Mouse (Mus musculus) hindbrain, embryonic 11.5 days (tissue): ENCODE measurements at regions not wholly inside any gene's neighbourhood (a gene's known extent, or its start where the extent isn't known, plus 50 kb on each side); places are given as distances from the start of the nearest gene placed in this dataset.

Experiments used
- ATAC-seq: fragments of 200-750 bp; cut with Nextera tagmentation; 2 replicates; pipeline ENCODE4 v1.8.0; 2017; ENCODE audit warnings: mild to moderate bottlenecking, moderate TSS enrichment, moderate library complexity; ENCODE audit not compliant: low FRiP score
- DNase-seq: peaks from one replicate; pipeline ENCODE4 v3.0.0-alpha.2; 2015; ENCODE audit warnings: low spot score
- H3K27ac ChIP-seq: fragments of 300-500 bp; sonication (generic); 2 replicates; pipeline ENCODE4 v1.5.1; 2014; ENCODE audit warnings: mild to moderate bottlenecking, low read depth, low read length
- H3K27me3 ChIP-seq: fragments of 300-500 bp; sonication (generic); 2 replicates; pipeline ENCODE4 v1.6.1; 2014; ENCODE audit warnings: mild to moderate bottlenecking, low read length, moderate library complexity, mixed read lengths; ENCODE audit not compliant: control insufficient read depth, insufficient read depth
- H3K36me3 ChIP-seq: fragments of 300-500 bp; sonication (generic); 2 replicates; pipeline ENCODE4 v1.6.1; 2014; ENCODE audit warnings: mild to moderate bottlenecking, low read length, moderate library complexity, mixed read lengths; ENCODE audit not compliant: control insufficient read depth, insufficient read depth
- H3K4me1 ChIP-seq: fragments of 300-500 bp; sonication (generic); replicated peaks from 2 replicates; pipeline ENCODE4 v1.6.1; 2014; ENCODE audit warnings: low read length, mixed read lengths; ENCODE audit not compliant: control insufficient read depth, insufficient read depth
- H3K4me2 ChIP-seq: fragments of 300-500 bp; sonication (generic); replicated peaks from 2 replicates; pipeline ENCODE4 v1.6.1; 2014; ENCODE audit warnings: mild to moderate bottlenecking, low read depth, low read length
- H3K4me3 ChIP-seq: fragments of 300-500 bp; sonication (generic); 2 replicates; pipeline ENCODE4 v1.5.1; 2014; ENCODE audit warnings: low read depth, low read length
- H3K9ac ChIP-seq: fragments of 300-500 bp; sonication (generic); 2 replicates; pipeline ENCODE4 v1.6.1; 2014; ENCODE audit warnings: low read depth, low read length
- H3K9me3 ChIP-seq: fragments of 300-500 bp; sonication (generic); 2 replicates; pipeline ENCODE4 v1.6.1; 2016; ENCODE audit warnings: low read length; ENCODE audit not compliant: control insufficient read depth
- WGBS: fragments of 180-500 bp; shearing (Covaris S2); extraction: QIAGEN DNeasy Blood & Tissue Kit; methylation state at CpG from one replicate; pipeline ENCODE4 v1.1.7; 2014; 5-methylcytosine and 5-hydroxymethylcytosine counted together

DNA sequence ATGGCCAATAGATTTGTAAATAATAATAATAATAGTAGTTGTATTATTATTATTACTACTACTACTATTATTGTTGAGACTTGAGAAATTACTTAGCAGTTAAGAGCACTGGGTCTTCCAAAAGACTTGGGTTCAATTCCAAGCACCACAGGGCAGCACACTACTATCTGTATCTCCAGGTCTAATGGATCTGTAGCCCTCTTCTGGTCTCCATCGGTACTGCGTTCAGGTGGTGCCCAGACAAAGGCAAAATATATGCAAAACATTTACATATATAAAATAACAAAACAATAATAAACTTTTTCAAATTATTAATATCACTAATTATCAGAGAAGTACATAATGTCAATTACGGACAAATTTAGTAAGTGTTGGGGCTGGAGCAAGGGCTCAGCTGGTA is 69.1 kb upstream of the Rad23b start:
- DNase-seq, result peak; percentile 25
- H3K4me3 ChIP-seq, result no peak overlapping the region
- no peaks in the 10 kb centered on the region for H3K36me3 ChIP-seq
- WGBS, result 86% methylated on average over 3 of the region's 3 CpGs
- ATAC-seq, result no peak
- no peak overlapping the region for H3K4me2 ChIP-seq
- no peaks in the 10 kb centered on the region for H3K4me1 ChIP-seq
- no peaks in the 10 kb centered on the region for H3K9me3 ChIP-seq
- H3K27me3 ChIP-seq, result no peaks in the 10 kb centered on the region
- H3K9ac ChIP-seq, result no peak overlapping the region
- H3K27ac ChIP-seq, result no peak overlapping the region

DNA sequence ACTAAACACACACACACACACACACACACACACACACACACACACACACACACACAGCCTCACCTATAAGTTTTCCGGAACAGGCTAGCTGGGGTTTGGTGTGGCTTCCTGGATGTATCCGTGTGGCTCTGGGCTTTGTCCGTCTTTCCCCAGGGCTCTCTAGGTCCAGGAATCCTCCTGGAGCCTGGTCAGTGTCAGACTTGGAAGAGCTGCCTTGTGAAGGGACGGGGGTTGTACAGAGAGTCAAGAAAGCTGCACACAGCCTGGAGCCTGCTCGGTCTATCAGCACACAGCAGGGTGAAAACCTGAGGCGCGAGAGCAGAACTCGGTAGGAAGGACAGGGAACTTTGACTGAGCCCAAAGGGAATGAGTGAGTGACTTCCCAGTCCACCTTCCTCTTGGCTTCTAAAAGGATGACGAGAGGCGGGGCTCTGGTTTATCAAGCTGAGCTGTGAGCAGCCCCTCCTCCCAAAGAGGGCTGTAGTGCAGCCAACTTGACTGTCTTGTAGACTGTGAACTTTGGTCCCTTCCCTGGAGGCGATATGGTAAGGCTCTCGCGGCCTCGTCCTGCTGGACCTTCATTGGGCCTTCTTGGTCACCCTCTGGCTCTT is 68.3 kb upstream of the Rad23b start:
- Histone ChIP-seq H3K9ac (no peak overlapping the region), H3K27me3 (no peaks in the 10 kb centered on the region), H3K36me3 (no peaks in the 10 kb centered on the region), H3K27ac (no peak overlapping the region), H3K4me3 (no peak overlapping the region), H3K4me2 (no peak overlapping the region), H3K4me1 (no peaks in the 10 kb centered on the region), H3K9me3 (no peaks in the 10 kb centered on the region)
- ATAC-seq, result no peak
- no peak for DNase-seq
- WGBS, result 80% methylated on average over 14 of the region's 14 CpGs

GRCm38 (mm10) chr4:55282474-55282873 is 67.4 kb upstream of the Rad23b start:
- no peak overlapping the region for H3K4me2 ChIP-seq
- 94% methylated on average over 4 of the region's 4 CpGs for WGBS
- no peaks in the 10 kb centered on the region for H3K36me3 ChIP-seq
- H3K27me3 ChIP-seq, result no peaks in the 10 kb centered on the region
- ATAC-seq (no peak), DNase-seq (no peak)
- no peaks in the 10 kb centered on the region for H3K9me3 ChIP-seq
- H3K9ac ChIP-seq, result no peak overlapping the region
- no peaks in the 10 kb centered on the region for H3K4me1 ChIP-seq
- H3K4me3 ChIP-seq, result no peak overlapping the region
- no peak overlapping the region for H3K27ac ChIP-seq

GRCm38 (mm10) chr4:55284722-55285225 is 65.1 kb upstream of the Rad23b start:
- Histone ChIP-seq H3K9me3 (no peaks in the 10 kb centered on the region), H3K9ac (no peak overlapping the region), H3K36me3 (no peaks in the 10 kb centered on the region), H3K27ac (no peak overlapping the region), H3K27me3 (no peaks in the 10 kb centered on the region), H3K4me2 (no peak overlapping the region), H3K4me3 (no peak overlapping the region), H3K4me1 (no peaks in the 10 kb centered on the region)
- 75% methylated on average over 3 of the region's 3 CpGs for WGBS
- no peak for DNase-seq
- ATAC-seq, result no peak

GRCm38 (mm10) chr4:55285641-55286040 is 64.2 kb upstream of the Rad23b start:
- Histone ChIP-seq H3K9ac (no peak overlapping the region), H3K27ac (no peak overlapping the region), H3K36me3 (no peaks in the 10 kb centered on the region), H3K9me3 (no peaks in the 10 kb centered on the region), H3K27me3 (no peaks in the 10 kb centered on the region), H3K4me1 (no peaks in the 10 kb centered on the region), H3K4me2 (no peak overlapping the region), H3K4me3 (no peak overlapping the region)
- 44% methylated on average over 5 of the region's 5 CpGs for WGBS
- ATAC-seq (no peak), DNase-seq (no peak)

DNA sequence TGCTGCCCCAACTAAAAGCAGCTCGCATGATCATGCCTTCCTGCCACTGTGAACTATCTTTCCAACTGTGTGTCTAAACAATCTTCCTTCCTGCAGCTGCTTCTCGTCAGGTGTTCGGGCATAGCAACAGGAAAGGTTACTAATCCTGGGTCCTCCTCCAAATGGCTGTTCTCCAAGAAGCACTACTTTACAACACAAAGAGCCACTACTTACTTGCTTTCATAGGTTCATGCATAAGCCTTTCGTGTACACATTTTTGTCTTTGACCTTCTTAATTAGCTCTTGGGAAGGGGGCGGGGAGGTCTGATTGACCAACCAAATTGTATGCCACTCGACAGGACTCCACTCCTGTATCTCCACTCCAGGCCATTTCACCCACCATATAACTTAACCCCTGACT is 61.4 kb upstream of the Rad23b start:
- no peaks in the 10 kb centered on the region for H3K36me3 ChIP-seq
- no peaks in the 10 kb centered on the region for H3K9me3 ChIP-seq
- H3K27ac ChIP-seq, result no peak overlapping the region
- H3K9ac ChIP-seq, result no peak overlapping the region
- no peak overlapping the region for H3K4me3 ChIP-seq
- ATAC-seq, result no peak
- no peak for DNase-seq
- no peak overlapping the region for H3K4me2 ChIP-seq
- H3K27me3 ChIP-seq, result no peaks in the 10 kb centered on the region
- WGBS, result 82% methylated on average over 6 of the region's 6 CpGs
- H3K4me1 ChIP-seq, result 0 out of 2 replicates have a peak, but pooled peaks cover 2% of the 10 kb centered on the region

DNA sequence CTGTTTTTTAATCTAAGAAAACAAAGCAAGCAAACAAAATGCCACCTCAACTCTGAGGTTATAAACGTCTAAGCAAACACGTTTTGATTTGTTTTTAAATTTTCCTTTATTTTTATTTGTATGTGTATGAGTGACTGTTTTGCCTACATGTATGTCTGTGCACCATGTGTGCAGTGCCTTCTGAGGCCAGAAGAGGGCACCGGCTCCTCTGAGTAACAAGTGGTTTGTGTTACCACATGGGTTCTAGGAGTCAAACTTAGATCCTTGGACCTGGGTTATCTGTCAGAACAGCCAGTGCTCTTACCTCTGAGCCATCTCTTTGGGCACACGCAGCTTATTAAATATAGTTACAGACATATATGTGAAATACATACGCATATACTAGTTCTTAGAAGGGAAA is 57.6 kb upstream of the Rad23b start:
- no peaks in the 10 kb centered on the region for H3K9me3 ChIP-seq
- DNase-seq (peak; percentile 32), ATAC-seq (no peak)
- no peaks in the 10 kb centered on the region for H3K36me3 ChIP-seq
- WGBS, result 89% methylated on average over 5 of the region's 5 CpGs
- no peak overlapping the region for H3K4me2 ChIP-seq
- no peak overlapping the region for H3K9ac ChIP-seq
- H3K27me3 ChIP-seq, result no peaks in the 10 kb centered on the region
- no peak overlapping the region for H3K4me3 ChIP-seq
- no peak overlapping the region for H3K27ac ChIP-seq
- H3K4me1 ChIP-seq, result 0 out of 2 replicates have a peak, but pooled peaks cover 4% of the 10 kb centered on the region

- Histone ChIP-seq H3K4me2 (no peak overlapping the region), H3K36me3 (no peaks in the 10 kb centered on the region), H3K4me3 (no peak overlapping the region), H3K27ac (no peak overlapping the region), H3K9me3 (no peaks in the 10 kb centered on the region), H3K9ac (no peak overlapping the region), H3K27me3 (no peaks in the 10 kb centered on the region), H3K4me1 (0 out of 2 replicates have a peak, but pooled peaks cover 4% of the 10 kb centered on the region)
- 38% methylated on average over 4 of the region's 4 CpGs for WGBS
- DNase-seq, result no peak
- no peak for ATAC-seq
Observed at GRCm38 (mm10) chr4:55292701-55293100, 57.1 kb upstream of the Rad23b start.

DNA sequence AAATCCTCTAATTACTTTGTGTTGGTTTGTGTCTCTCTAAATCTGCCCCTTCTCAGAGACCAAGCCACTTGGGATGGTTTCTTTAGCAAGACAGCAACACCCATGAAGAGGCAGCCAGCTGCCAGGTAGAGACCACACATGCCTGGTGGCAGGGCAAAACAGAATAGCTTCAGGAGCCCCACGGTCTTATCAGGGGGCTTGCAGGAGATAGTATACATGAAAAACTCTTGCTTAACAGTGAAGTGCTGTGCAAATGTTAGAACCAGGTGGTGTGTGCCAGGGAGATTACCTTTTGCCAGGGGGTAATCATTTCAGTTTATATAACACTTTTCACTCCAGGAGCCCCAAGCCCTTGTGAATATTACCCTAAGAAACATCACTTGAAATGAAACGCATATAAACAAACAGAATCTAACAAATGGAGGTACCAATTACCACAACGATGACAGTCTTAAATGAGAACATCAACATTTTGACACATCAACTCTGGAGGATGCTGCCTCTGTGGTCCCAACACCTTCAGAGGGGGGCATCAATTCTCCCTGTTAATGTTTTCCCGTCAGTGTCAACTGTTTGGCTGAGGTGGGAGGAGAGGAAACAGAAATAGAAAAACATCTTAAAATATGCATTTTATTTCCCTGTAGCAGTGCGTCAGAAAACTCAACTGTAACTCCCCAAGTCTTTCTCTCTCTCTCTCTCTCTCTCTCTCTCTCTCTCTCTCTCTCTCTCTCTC is 56.3 kb upstream of the Rad23b start:
- no peak for ATAC-seq
- WGBS, result 30% methylated on average over 5 of the region's 5 CpGs

More for the DNA sequence above, 56.3 kb upstream of the Rad23b start:
- Histone ChIP-seq H3K27me3 (no peaks in the 10 kb centered on the region), H3K9ac (no peak overlapping the region), H3K4me2 (no peak overlapping the region), H3K4me3 (no peak overlapping the region), H3K4me1 (0 out of 2 replicates have a peak, but pooled peaks cover 4% of the 10 kb centered on the region), H3K27ac (peak overlapping the region; percentile 77; the same call in 1 of the 2 replicates), H3K9me3 (no peaks in the 10 kb centered on the region), H3K36me3 (no peaks in the 10 kb centered on the region)
- DNase-seq, result peak; percentile 12
